Mouse (Mus musculus): ENCODE results near the gene Gtf3c5. TPM values are rescaled to one million over a fixed set of nuclear protein-coding genes. Genes with fewer than 3 reads are reported as not detected.

Gene Gtf3c5
- total RNA-seq, 4 experiments from 2014 or later, result 18.0 to 19.4 (median 19.2) TPM

Small RNA genes lying within 50 kb of the gene (microRNA-seq; reads per million reads assigned to microRNA genes)
- gene Gm22824, result 0 reads per million in 2 experiments

Other genes starting within 250 kb of the Gtf3c5 start
- 10 to 100 TPM; 23.4 to 29.3 (median 26.5) TPM for gene Ppp1r26, start 137.0 kb downstream of the Gtf3c5 start, total RNA-seq (2022)
- 1 to 10 TPM; 2.4 to 6.3 (median 3.1) TPM for gene 1700007K13Rik, start 117.4 kb downstream of the Gtf3c5 start, total RNA-seq (2022)
- gene Mrps2, start 115.7 kb downstream of the Gtf3c5 start, total RNA-seq (2022), result 10 to 100 TPM; 37.5 to 40.1 (median 38.5) TPM
- gene Gbgt1, start 86.9 kb downstream of the Gtf3c5 start, total RNA-seq (2022), result 1 to 10 TPM; 2.9 to 4.4 (median 3.5) TPM
- 1 to 10 TPM in 2 of 4 experiments, not detected in 2; 1.7 to 3.6 TPM for gene Gm10134, start 77.7 kb downstream of the Gtf3c5 start, total RNA-seq (2022)
- gene Ralgds, start 70.6 kb downstream of the Gtf3c5 start, total RNA-seq (2022), result 100 to 1,000 TPM in 1 of 4 experiments, 10 to 100 TPM in 3; 89.1 to 103 (median 96.7) TPM
- gene Cel, start 20.3 kb downstream of the Gtf3c5 start, total RNA-seq (2022), result not detected
- not detected for gene Gfi1b, start 38.2 kb upstream of the Gtf3c5 start, total RNA-seq (2022)
- gene Tsc1, start 57.5 kb upstream of the Gtf3c5 start, total RNA-seq (2022), result 10 to 100 TPM; 54.1 to 61.6 (median 57.4) TPM
- 1 to 10 TPM in 2 of 4 experiments, under 1 TPM in 2; 0.55 to 2.1 (median 1.1) TPM for gene Spaca9, start 116.0 kb upstream of the Gtf3c5 start, total RNA-seq (2022)
- gene Ak8, start 116.4 kb upstream of the Gtf3c5 start, total RNA-seq (2022), result 1 to 10 TPM; 1.7 to 2.6 (median 2.4) TPM

Measured in left cerebral cortex, adult 8-10 months (tissue).